Mouse (Mus musculus) kidney, adult 18-20 months (tissue): ENCODE results near the gene Wipf3.
A peak's percentile ranks its signal among the peaks of the same experiment; 100 is the strongest.

Experiments used
- DNase-seq: peaks from one replicate; pipeline ENCODE4 v3.0.0; 2021

Gene Wipf3

GRCm38 (mm10) chr6:54432806-54433545, 3.6 kb downstream of the Wipf3 start:
- DNase-seq: no peak

GRCm38 (mm10) chr6:54434171-54434570, 4.8 kb downstream of the Wipf3 start:
- no peak for DNase-seq

GRCm38 (mm10) chr6:54435663-54436062, 6.3 kb downstream of the Wipf3 start:
- no peak for DNase-seq

- DNase-seq: no peak
Measured at GRCm38 (mm10) chr6:54436286-54436685, 6.9 kb downstream of the Wipf3 start.

- no peak for DNase-seq
Measured at GRCm38 (mm10) chr6:54438510-54438909, 9.1 kb downstream of the Wipf3 start.

- DNase-seq: no peak
Measured at GRCm38 (mm10) chr6:54440658-54441057, 11.3 kb downstream of the Wipf3 start.

- DNase-seq: no peak
Measured at GRCm38 (mm10) chr6:54443657-54444056, 14.3 kb downstream of the Wipf3 start.

- DNase-seq: no peak
Measured at GRCm38 (mm10) chr6:54444086-54444485, 14.7 kb downstream of the Wipf3 start.

- DNase-seq: no peak
Measured at GRCm38 (mm10) chr6:54445249-54445818, 15.9 kb downstream of the Wipf3 start.

- no peak for DNase-seq
Measured at GRCm38 (mm10) chr6:54447353-54447752, 17.9 kb downstream of the Wipf3 start.

- no peak for DNase-seq
Measured at GRCm38 (mm10) chr6:54459661-54460060, 30.3 kb downstream of the Wipf3 start.

- DNase-seq: no peak
Measured at GRCm38 (mm10) chr6:54460172-54460914, 30.9 kb downstream of the Wipf3 start.

- peak; percentile 49 for DNase-seq
Measured at GRCm38 (mm10) chr6:54460915-54461671, 31.7 kb downstream of the Wipf3 start.

GRCm38 (mm10) chr6:54462766-54463165, 33.4 kb downstream of the Wipf3 start:
- DNase-seq: no peak

- DNase-seq: no peak
Measured at GRCm38 (mm10) chr6:54463701-54464458, 34.5 kb downstream of the Wipf3 start.

GRCm38 (mm10) chr6:54464926-54465325, 35.5 kb downstream of the Wipf3 start:
- no peak for DNase-seq

GRCm38 (mm10) chr6:54467371-54467770, 38.0 kb downstream of the Wipf3 start:
- DNase-seq: no peak

GRCm38 (mm10) chr6:54471866-54472265, 42.5 kb downstream of the Wipf3 start:
- DNase-seq: no peak

GRCm38 (mm10) chr6:54472846-54473715, 43.7 kb downstream of the Wipf3 start:
- DNase-seq: no peak

GRCm38 (mm10) chr6:54475926-54476667, 46.7 kb downstream of the Wipf3 start:
- DNase-seq: no peak
